13 mouse cellular contexts compared by ENCODE assay signal in genomic region chr14:80016112-80016511, GRCm38 (mm10). TPM values are rescaled to one million over a fixed set of nuclear protein-coding genes. Genes with fewer than 3 reads are reported as not detected.
DNase-seq lines count a peak whose midpoint lies in the region; ATAC-seq lines count a peak whose summit lies in the region.
"Had no signal": no experiment of that assay in that cellular context is flagged by ENCODE, and none has a peak within 500 bp of the region (broad histone marks: within the 10 kb centered on the region; RNA-seq: fewer than 3 reads in every experiment).

No protein-coding gene starts in this region.

- H3K27ac ChIP-seq in liver, embryonic 12.5 days = no peak overlapping the region
- H3K27ac ChIP-seq in midbrain, embryonic 13.5 days = no peak overlapping the region
- H3K27ac ChIP-seq: hindbrain, embryonic 14.5 days had no signal

- no peaks in the 10 kb centered on the region for H3K36me3 ChIP-seq in liver, embryonic 12.5 days
- no peaks in the 10 kb centered on the region for H3K36me3 ChIP-seq in midbrain, embryonic 13.5 days
- H3K36me3 ChIP-seq: heart, embryonic 13.5 days had no signal

- no peak for ATAC-seq in liver, embryonic 12.5 days
- ATAC-seq in midbrain, embryonic 13.5 days = no peak
- ATAC-seq: midbrain, embryonic 16.5 days had no signal

- H3K9me3 ChIP-seq in liver, embryonic 12.5 days (replicated peaks) = no peaks in the 10 kb centered on the region
- no peaks in the 10 kb centered on the region; the same call in 1 of the 2 replicates for H3K9me3 ChIP-seq in midbrain, embryonic 13.5 days
- H3K9me3 ChIP-seq: heart, embryonic 13.5 days had no signal

- peak; percentile 18 for DNase-seq in cerebellum, postnatal 10 days
- DNase-seq in cerebellum, adult 9-11 months = no peak
- DNase-seq in liver = peak; percentile 41
- peak; percentile 52 for DNase-seq in adrenal gland, postnatal 10 days
- peak; percentile 74 to 76 for DNase-seq in kidney, postnatal 4 days
- no peak for DNase-seq in gastrocnemius, postnatal 14 days
- DNase-seq: gastrocnemius, postnatal 25 days; right cerebral cortex, postnatal 25 days had no signal

- no peaks in the 10 kb centered on the region for H3K27me3 ChIP-seq in liver, embryonic 12.5 days (replicated peaks)
- H3K27me3 ChIP-seq in midbrain, embryonic 13.5 days = no peaks in the 10 kb centered on the region
- H3K27me3 ChIP-seq: heart, embryonic 13.5 days had no signal

- no peak overlapping the region for H3K4me2 ChIP-seq in liver, embryonic 12.5 days
- H3K4me2 ChIP-seq in midbrain, embryonic 13.5 days (replicated peaks) = no peak overlapping the region
- H3K4me2 ChIP-seq: heart, embryonic 13.5 days; hindbrain, embryonic 14.5 days had no signal

- no peak overlapping the region for H3K9ac ChIP-seq in liver, embryonic 12.5 days
- H3K9ac ChIP-seq in midbrain, embryonic 13.5 days (replicated peaks) = no peak overlapping the region
- H3K9ac ChIP-seq: heart, embryonic 13.5 days; hindbrain, embryonic 14.5 days had no signal

- H3K4me3 ChIP-seq in liver, embryonic 12.5 days = no peak overlapping the region
- no peak overlapping the region for H3K4me3 ChIP-seq in midbrain, embryonic 13.5 days (replicated peaks)
- H3K4me3 ChIP-seq: heart, embryonic 13.5 days had no signal

- H3K4me1 ChIP-seq in liver, embryonic 12.5 days = no peaks in the 10 kb centered on the region
- H3K4me1 ChIP-seq in midbrain, embryonic 13.5 days (replicated peaks) = peaks cover 24% of the 10 kb centered on the region; the same call in 1 of the 2 replicates

- intact Hi-C loops in gastrocnemius, postnatal 14 days (cut with DNase I; ENCODE audit: low total_unique reads) = no loop called here

RNA-seq across cellular contexts. Expression of gene Olfm4, which starts 32.2 kb away (rescaled TPM):
- polyA plus RNA-seq in liver, embryonic 12.5 days (2016; fragmentation: Nextera tagmentation; extraction: Ambion mirVana) = 6.3 and 8.3 TPM in 2 replicates
- 1 to 10 TPM; 1.8 to 2.0 TPM for total RNA-seq in adrenal gland, postnatal 10 days (2021)
- total RNA-seq in gastrocnemius, postnatal 14 days (2021) = not detected
- polyA plus RNA-seq in midbrain, embryonic 13.5 days (2015; fragmentation: Nextera tagmentation; extraction: Ambion mirVana) = 0.66 and 0.96 TPM in 2 replicates
- total RNA-seq: gastrocnemius, postnatal 25 days had no signal

Comparison
In these comparisons a context has a peak if more than half of its experiments do, and no peak if none do; other contexts are left out.
1. DNase-seq: peak in cerebellum, postnatal 10 days (2 of 2), liver (single experiment), adrenal gland, postnatal 10 days (single experiment) and kidney, postnatal 4 days (2 of 2); none in cerebellum, adult 9-11 months (single experiment) and gastrocnemius, postnatal 14 days (single experiment).